Mouse (Mus musculus) liver, embryonic 16.5 days (tissue): ENCODE measurements around the gene Jam3. TPM values are rescaled to one million over a fixed set of nuclear protein-coding genes. Genes with fewer than 3 reads are reported as not detected.

Source experiments
- ATAC-seq: fragments of 200-750 bp; cut with Nextera tagmentation; 2 replicates; pipeline ENCODE4 v1.8.0; 2017; ENCODE audit warnings: low read depth, mild to moderate bottlenecking, moderate number of reproducible peaks, moderate library complexity
- H3K27ac ChIP-seq: fragments of 300-500 bp; sonication (generic); 2 replicates; pipeline ENCODE4 v1.5.1; 2014; ENCODE audit warnings: mild to moderate bottlenecking, low read length
- H3K27me3 ChIP-seq: fragments of 300-500 bp; sonication (generic); 2 replicates; pipeline ENCODE4 v1.6.1; 2014; ENCODE audit warnings: low read depth, low read length, mixed read lengths; ENCODE audit not compliant: control insufficient read depth, insufficient read depth
- H3K36me3 ChIP-seq: fragments of 300-500 bp; sonication (generic); 2 replicates; pipeline ENCODE4 v1.6.1; 2014; ENCODE audit warnings: mild to moderate bottlenecking; ENCODE audit not compliant: control insufficient read depth, insufficient read depth
- H3K4me1 ChIP-seq: fragments of 300-500 bp; sonication (generic); 2 replicates; pipeline ENCODE4 v1.6.1; 2014; ENCODE audit warnings: low read depth, low read length, mixed read lengths; ENCODE audit not compliant: control insufficient read depth
- H3K4me2 ChIP-seq: fragments of 300-500 bp; sonication (generic); 2 replicates; pipeline ENCODE4 v1.6.1; 2014; ENCODE audit warnings: low read depth, low read length, mixed read lengths
- H3K4me3 ChIP-seq: fragments of 300-500 bp; sonication (generic); 2 replicates; pipeline ENCODE4 v1.5.1; 2014; ENCODE audit warnings: low read depth, mild to moderate bottlenecking, low read length
- H3K9ac ChIP-seq: fragments of 300-500 bp; sonication (generic); 2 replicates; pipeline ENCODE4 v1.6.1; 2014; ENCODE audit warnings: low read depth, low read length
- H3K9me3 ChIP-seq: fragments of 300-500 bp; sonication (generic); replicated peaks from 2 replicates; pipeline ENCODE4 v1.6.1; 2016; ENCODE audit warnings: low read length; ENCODE audit not compliant: control insufficient read depth
- WGBS: fragments of 180-500 bp; shearing (Covaris S2); extraction: QIAGEN DNeasy Blood & Tissue Kit; methylation state at CpG from one replicate; pipeline ENCODE4 v1.1.7; 2014; ENCODE audit not compliant: insufficient replicate concordance; 5-methylcytosine and 5-hydroxymethylcytosine counted together
- polyA plus RNA-seq: library from polyadenylated mRNA; unstranded; fragments of >200 nt; fragmentation: Nextera tagmentation; extraction: Ambion mirVana; gene quantifications from 2 replicates; pipeline ENCODE4 v1.2.1, GENCODE M21; 2015

Gene Jam3
- polyA plus RNA-seq, 1 experiment from 2014 or later, result 3.0 TPM

DNA sequence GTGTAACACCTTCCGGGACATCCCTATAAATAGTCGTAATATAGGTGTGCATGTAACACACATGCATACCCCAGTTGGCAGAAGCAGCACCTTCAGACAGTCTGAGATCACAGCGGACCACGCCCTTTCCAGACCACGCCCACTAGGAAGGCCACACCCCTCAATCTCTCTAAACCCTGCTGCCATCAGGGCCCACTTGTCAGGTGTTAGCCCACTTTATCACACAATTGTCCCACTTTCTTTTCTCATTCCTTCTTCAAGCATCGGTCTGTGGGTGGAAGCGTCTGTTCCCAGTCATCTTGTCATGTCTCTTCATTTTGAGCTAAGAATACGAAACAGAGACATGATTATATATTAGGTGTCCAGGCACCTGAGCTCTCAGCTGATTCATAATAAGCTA, 35.2 kb upstream of the Jam3 start:
- Histone ChIP-seq H3K27ac (no peak overlapping the region), H3K4me1 (no peaks in the 10 kb centered on the region), H3K36me3 (no peaks in the 10 kb centered on the region), H3K4me3 (no peak overlapping the region), H3K27me3 (no peaks in the 10 kb centered on the region), H3K9me3 (no peaks in the 10 kb centered on the region), H3K4me2 (no peak overlapping the region), H3K9ac (no peak overlapping the region)
- ATAC-seq, result no peak
- 61% methylated on average over 8 of the region's 8 CpGs for WGBS

DNA sequence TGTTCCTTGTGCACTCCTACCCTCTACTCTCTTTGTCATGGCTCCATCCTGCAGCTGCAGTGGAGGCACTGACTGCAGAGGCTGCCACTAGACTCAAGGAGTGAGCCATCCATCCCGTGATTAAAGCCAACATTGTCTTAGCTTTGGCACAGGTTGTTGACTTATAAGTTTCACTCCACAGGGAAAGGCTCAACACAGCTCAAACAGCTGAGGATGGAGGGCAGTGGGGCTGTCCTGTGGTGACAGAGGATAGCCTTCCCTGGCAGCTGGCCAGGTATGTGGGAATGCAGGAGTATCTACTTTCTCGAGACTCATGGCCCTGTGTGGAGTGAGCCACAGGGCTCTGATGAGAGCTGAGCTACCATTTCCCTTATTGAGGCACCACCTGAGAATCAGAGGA, 34.1 kb upstream of the Jam3 start:
- no peak overlapping the region for H3K9ac ChIP-seq
- no peak overlapping the region for H3K27ac ChIP-seq
- H3K4me1 ChIP-seq, result no peaks in the 10 kb centered on the region
- no peak overlapping the region for H3K4me3 ChIP-seq
- no peaks in the 10 kb centered on the region for H3K36me3 ChIP-seq
- no peak for ATAC-seq
- H3K27me3 ChIP-seq, result no peaks in the 10 kb centered on the region
- WGBS, result 47% methylated on average over 2 of the region's 2 CpGs
- H3K4me2 ChIP-seq, result no peak overlapping the region
- no peaks in the 10 kb centered on the region for H3K9me3 ChIP-seq

- H3K27me3 ChIP-seq, result no peaks in the 10 kb centered on the region
- H3K4me1 ChIP-seq, result no peaks in the 10 kb centered on the region
- H3K4me3 ChIP-seq, result no peak overlapping the region
- H3K27ac ChIP-seq, result no peak overlapping the region
- 66% methylated on average over 7 of the region's 7 CpGs for WGBS
- ATAC-seq, result no peak
- no peak overlapping the region for H3K4me2 ChIP-seq
- H3K9me3 ChIP-seq, result no peaks in the 10 kb centered on the region
- no peaks in the 10 kb centered on the region for H3K36me3 ChIP-seq
- H3K9ac ChIP-seq, result no peak overlapping the region
Observed at GRCm38 (mm10) chr9:27188677-27189241, 33.5 kb upstream of the Jam3 start.

DNA sequence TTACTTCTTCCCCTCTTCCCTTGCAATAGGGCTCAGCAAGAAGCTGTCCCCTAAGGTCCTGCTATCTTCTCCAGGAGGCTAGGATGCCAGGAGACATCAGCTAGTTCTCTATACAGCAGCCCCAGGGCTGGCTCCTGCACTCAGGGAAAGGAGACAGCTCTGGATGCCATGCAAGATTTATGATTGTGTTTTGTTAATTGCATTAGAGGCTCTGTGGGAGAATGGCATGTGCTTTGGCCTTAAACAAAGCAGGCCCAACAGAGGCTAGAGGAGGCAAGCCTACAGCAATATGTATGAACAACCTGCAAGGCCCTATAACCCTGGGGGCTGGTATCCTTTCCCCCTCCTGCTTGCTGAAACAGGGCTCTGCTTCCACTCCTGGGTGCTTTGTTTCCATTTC, 30.6 kb upstream of the Jam3 start:
- Histone ChIP-seq H3K4me1 (no peaks in the 10 kb centered on the region), H3K4me3 (no peak overlapping the region), H3K9me3 (no peaks in the 10 kb centered on the region), H3K4me2 (no peak overlapping the region), H3K9ac (no peak overlapping the region), H3K36me3 (no peaks in the 10 kb centered on the region), H3K27ac (no peak overlapping the region), H3K27me3 (no peaks in the 10 kb centered on the region)
- ATAC-seq, result no peak

DNA sequence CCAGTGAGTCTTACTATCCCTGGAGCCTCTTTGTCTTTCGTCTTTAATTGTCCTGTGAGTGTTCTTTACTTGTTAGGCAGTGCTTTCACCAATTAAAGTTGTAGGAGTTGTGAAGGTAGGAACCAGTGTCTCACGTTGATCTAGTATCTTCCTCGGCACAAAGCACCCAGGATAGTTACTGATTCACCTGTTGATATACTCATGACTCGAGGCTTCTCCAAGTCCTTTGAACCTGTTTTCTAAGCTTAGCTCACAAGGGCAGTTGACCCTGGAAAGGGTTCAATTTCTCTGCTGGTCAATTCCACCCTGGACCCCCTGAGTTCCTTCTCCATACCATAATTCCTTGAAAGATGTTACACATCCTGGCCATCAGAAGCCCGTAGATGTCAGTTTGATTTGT, 26.9 kb upstream of the Jam3 start:
- WGBS, result 47% methylated on average over 5 of the region's 5 CpGs
- Histone ChIP-seq H3K27ac (no peak overlapping the region), H3K4me2 (no peak overlapping the region), H3K4me1 (no peaks in the 10 kb centered on the region), H3K36me3 (no peaks in the 10 kb centered on the region), H3K9ac (no peak overlapping the region), H3K9me3 (no peaks in the 10 kb centered on the region), H3K4me3 (no peak overlapping the region), H3K27me3 (no peaks in the 10 kb centered on the region)
- ATAC-seq, result no peak

DNA sequence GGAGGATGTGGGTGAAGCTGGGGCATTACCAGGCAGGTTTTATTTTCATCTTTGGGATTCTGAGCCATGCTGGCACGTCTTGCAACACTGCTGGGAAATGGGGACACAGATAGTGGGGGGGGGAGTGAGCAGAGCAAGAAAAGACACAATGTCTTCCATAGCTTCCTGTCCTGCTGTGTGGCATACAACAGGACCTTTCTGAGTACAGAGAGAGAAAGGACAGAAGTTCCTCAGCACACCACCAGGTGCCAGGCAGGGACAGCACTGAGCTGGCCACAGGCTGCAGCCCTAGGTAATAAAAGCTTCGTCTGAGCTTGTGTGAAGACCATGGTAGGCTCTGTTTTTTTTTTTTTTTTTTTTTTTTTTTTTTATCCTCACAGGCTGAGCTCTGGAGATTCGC, 25.3 kb upstream of the Jam3 start:
- no peak overlapping the region for H3K4me2 ChIP-seq
- WGBS, result 34% methylated on average over 3 of the region's 3 CpGs
- H3K9ac ChIP-seq, result no peak overlapping the region
- no peak for ATAC-seq
- no peak overlapping the region for H3K4me3 ChIP-seq
- no peaks in the 10 kb centered on the region for H3K27me3 ChIP-seq
- no peak overlapping the region for H3K27ac ChIP-seq
- H3K36me3 ChIP-seq, result no peaks in the 10 kb centered on the region
- no peaks in the 10 kb centered on the region for H3K9me3 ChIP-seq
- no peaks in the 10 kb centered on the region for H3K4me1 ChIP-seq

DNA sequence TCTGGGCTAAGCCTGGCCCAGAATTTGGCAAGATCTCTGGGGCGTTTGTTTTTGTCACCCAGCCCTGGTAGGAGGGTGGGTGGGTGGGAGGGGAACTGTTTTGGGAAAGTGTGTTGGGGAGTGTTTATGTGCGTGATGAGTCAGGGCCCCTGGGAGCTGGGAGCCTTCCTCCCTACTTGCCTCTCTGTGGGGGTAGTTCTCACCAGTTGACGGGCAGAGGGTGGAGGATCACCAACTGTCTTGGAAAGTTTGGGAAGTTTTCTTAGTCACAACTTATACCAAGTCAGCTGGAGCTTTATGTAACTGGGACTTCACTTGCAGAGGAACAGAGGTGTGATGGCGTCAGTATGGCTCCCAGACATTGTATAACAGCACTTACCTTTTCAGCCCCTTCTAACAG, 23.7 kb upstream of the Jam3 start:
- WGBS, result 45% methylated on average over 4 of the region's 4 CpGs
- Histone ChIP-seq H3K9ac (no peak overlapping the region), H3K36me3 (no peaks in the 10 kb centered on the region), H3K4me2 (no peak overlapping the region), H3K27me3 (no peaks in the 10 kb centered on the region), H3K4me3 (no peak overlapping the region), H3K27ac (no peak overlapping the region), H3K9me3 (no peaks in the 10 kb centered on the region), H3K4me1 (no peaks in the 10 kb centered on the region)
- no peak for ATAC-seq

DNA sequence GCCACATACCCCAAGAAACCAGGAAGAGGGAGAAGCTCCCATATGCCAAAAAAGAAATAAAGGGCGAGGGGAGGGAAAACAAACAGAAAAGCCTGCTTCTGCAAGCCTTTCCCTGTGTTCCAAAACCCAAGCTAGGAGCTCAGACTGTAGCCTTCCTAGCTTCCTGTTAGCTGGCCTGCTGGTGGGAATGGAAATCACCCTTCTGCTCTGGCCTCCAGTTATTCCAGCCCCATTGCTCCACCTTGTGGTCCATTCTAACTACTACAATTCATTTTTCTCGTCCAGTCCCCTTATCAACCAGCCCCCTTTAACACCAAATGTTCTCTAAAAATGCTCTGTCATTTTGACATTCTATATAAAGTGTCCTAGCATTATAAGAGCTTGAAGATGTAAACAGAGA, 20.9 kb upstream of the Jam3 start:
- H3K9me3 ChIP-seq, result no peaks in the 10 kb centered on the region
- H3K4me2 ChIP-seq, result no peak overlapping the region
- no peak overlapping the region for H3K9ac ChIP-seq
- H3K4me3 ChIP-seq, result no peak overlapping the region
- H3K4me1 ChIP-seq, result no peaks in the 10 kb centered on the region
- no peak overlapping the region for H3K27ac ChIP-seq
- H3K36me3 ChIP-seq, result no peaks in the 10 kb centered on the region
- WGBS, result 4% methylated on average over 2 of the region's 2 CpGs
- no peaks in the 10 kb centered on the region for H3K27me3 ChIP-seq
- ATAC-seq, result no peak

DNA sequence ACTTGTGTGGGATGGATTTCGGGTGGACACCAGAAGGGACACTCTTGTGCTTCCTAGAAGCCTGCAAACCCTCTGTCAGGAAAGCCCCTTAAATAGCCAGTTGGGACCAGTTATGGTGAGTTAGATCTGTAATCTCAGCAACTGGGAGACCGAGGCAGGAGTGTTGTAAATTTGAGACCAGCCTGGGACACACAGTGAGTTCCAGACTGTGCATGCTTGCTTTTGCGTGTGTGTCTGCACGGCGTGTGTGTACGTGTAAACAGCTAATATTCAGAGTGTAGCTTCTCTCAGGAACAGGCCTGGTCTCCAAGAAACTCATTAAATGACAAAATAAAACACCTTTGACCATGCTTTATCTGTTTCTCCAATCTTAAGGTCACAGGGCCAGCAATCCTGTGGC, 20.5 kb upstream of the Jam3 start:
- Histone ChIP-seq H3K4me1 (no peaks in the 10 kb centered on the region), H3K4me2 (no peak overlapping the region), H3K27me3 (no peaks in the 10 kb centered on the region), H3K9ac (no peak overlapping the region), H3K36me3 (no peaks in the 10 kb centered on the region), H3K27ac (no peak overlapping the region), H3K9me3 (no peaks in the 10 kb centered on the region), H3K4me3 (no peak overlapping the region)
- no peak for ATAC-seq
- 69% methylated on average over 6 of the region's 6 CpGs for WGBS

DNA sequence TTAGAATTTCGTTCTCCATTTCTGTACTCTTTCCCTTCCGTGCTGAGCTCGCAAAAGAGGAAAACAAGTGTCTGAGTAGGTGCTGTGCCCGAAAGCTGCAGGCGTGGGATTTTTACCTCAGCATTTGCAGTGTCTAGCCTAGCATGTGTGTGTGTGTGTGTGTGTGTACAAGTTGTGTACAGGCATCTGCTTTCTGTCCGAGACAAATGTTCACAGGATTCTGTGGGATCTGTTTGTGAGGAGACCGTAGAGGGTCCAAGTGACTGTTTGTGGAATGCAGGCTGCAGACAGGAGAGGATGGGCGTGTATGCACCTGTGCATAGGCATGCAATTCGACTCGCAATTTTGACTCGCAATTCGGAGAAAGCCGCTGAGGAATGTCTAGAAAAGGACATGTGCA, 20.0 kb upstream of the Jam3 start:
- Histone ChIP-seq H3K4me3 (no peak overlapping the region), H3K27me3 (no peaks in the 10 kb centered on the region), H3K9ac (no peak overlapping the region), H3K4me1 (no peaks in the 10 kb centered on the region), H3K4me2 (no peak overlapping the region), H3K9me3 (no peaks in the 10 kb centered on the region), H3K36me3 (no peaks in the 10 kb centered on the region), H3K27ac (no peak overlapping the region)
- no peak for ATAC-seq
- WGBS, result 63% methylated on average over 13 of the region's 13 CpGs
